Mouse (Mus musculus): Measurements from ENCODE around the gene Barhl2.

The Barhl2 gene

GRCm38 (mm10) chr5:106457986-106458476 is at the start of gene Barhl2:
Gene Barhl2, minus strand, starts transcription at chr5:106458166.
- no peak for DNase-seq (ENCODE audit: low read depth)

GRCm38 (mm10) chr5:106506061-106506460 is 48.1 kb upstream of the Barhl2 start:
- no peak for DNase-seq (ENCODE audit: low read depth)

GRCm38 (mm10) chr5:106502684-106503545 is 44.9 kb upstream of the Barhl2 start:
- no peak for DNase-seq (ENCODE audit: low read depth)

- DNase-seq (ENCODE audit: low read depth): no peak
These were observed 44.3 kb upstream of the Barhl2 start for GRCm38 (mm10) chr5:106502271-106502670.

GRCm38 (mm10) chr5:106491771-106492170 is 33.8 kb upstream of the Barhl2 start:
- no peak for DNase-seq (ENCODE audit: low read depth)

- DNase-seq (ENCODE audit: low read depth): no peak
These were observed 14.1 kb upstream of the Barhl2 start for GRCm38 (mm10) chr5:106472105-106472500.

- no peak for DNase-seq (ENCODE audit: low read depth)
These were observed 13.5 kb upstream of the Barhl2 start for GRCm38 (mm10) chr5:106471235-106472104.

- DNase-seq (ENCODE audit: low read depth): no peak
These were observed 7.3 kb upstream of the Barhl2 start for GRCm38 (mm10) chr5:106465129-106465790.

- DNase-seq (ENCODE audit: low read depth): no peak
These were observed 6.6 kb upstream of the Barhl2 start for GRCm38 (mm10) chr5:106464336-106465128.

- no peak for DNase-seq (ENCODE audit: low read depth)
These were observed 5.8 kb upstream of the Barhl2 start for GRCm38 (mm10) chr5:106463661-106464191.

- DNase-seq (ENCODE audit: low read depth): peak; percentile 64
These were observed 3.9 kb upstream of the Barhl2 start for GRCm38 (mm10) chr5:106461913-106462312.

- no peak for DNase-seq (ENCODE audit: low read depth)
These were observed 3.5 kb upstream of the Barhl2 start for GRCm38 (mm10) chr5:106461431-106461830.

- DNase-seq (ENCODE audit: low read depth): no peak
These were observed 2.6 kb upstream of the Barhl2 start for GRCm38 (mm10) chr5:106460535-106460934.

GRCm38 (mm10) chr5:106460001-106460511 is 2.1 kb upstream of the Barhl2 start:
- DNase-seq (ENCODE audit: low read depth): no peak

GRCm38 (mm10) chr5:106459120-106459641 is 1.2 kb upstream of the Barhl2 start:
- DNase-seq (ENCODE audit: low read depth): no peak

GRCm38 (mm10) chr5:106458477-106459119 is 632 bp upstream of the Barhl2 start:
- DNase-seq (ENCODE audit: low read depth): no peak

GRCm38 (mm10) chr5:106457111-106457925 is 648 bp downstream of the Barhl2 start:
- no peak for DNase-seq (ENCODE audit: low read depth)

- DNase-seq (ENCODE audit: low read depth): no peak
These were observed 2.0 kb downstream of the Barhl2 start for GRCm38 (mm10) chr5:106455984-106456383.

Data from NIH3T3 (cell line).